Mouse (Mus musculus) heart, embryonic 10.5 days (tissue): ENCODE measurements around the gene Sh3bp1. TPM values are rescaled to one million over a fixed set of nuclear protein-coding genes. Genes with fewer than 3 reads are reported as not detected.
A peak's percentile ranks its signal among the peaks of the same experiment; 100 is the strongest.

Experiments used
- DNase-seq: peaks from one replicate; pipeline ENCODE4 v3.0.0-alpha.2; 2017; ENCODE audit warnings: low spot score
- H3K27ac ChIP-seq: fragments of 300-500 bp; sonication (generic); 2 replicates; pipeline ENCODE4 v1.5.1; 2016; ENCODE audit warnings: mild to moderate bottlenecking
- H3K27me3 ChIP-seq: fragments of 300-500 bp; sonication (generic); 2 replicates; pipeline ENCODE4 v1.6.1; 2016; ENCODE audit warnings: mild to moderate bottlenecking; ENCODE audit not compliant: poor library complexity, insufficient read depth, severe bottlenecking
- H3K36me3 ChIP-seq: fragments of 300-500 bp; sonication (generic); 2 replicates; pipeline ENCODE4 v1.6.1; 2016; ENCODE audit warnings: mild to moderate bottlenecking, moderate library complexity
- H3K4me1 ChIP-seq: fragments of 300-500 bp; sonication (generic); 2 replicates; pipeline ENCODE4 v1.6.1; 2016; ENCODE audit warnings: mild to moderate bottlenecking
- H3K4me3 ChIP-seq: fragments of 300-500 bp; sonication (generic); 2 replicates; pipeline ENCODE4 v1.5.1; 2016; ENCODE audit warnings: mild to moderate bottlenecking, moderate library complexity
- H3K9me3 ChIP-seq: fragments of 300-500 bp; sonication (generic); 2 replicates; pipeline ENCODE4 v1.6.1; 2016; ENCODE audit warnings: mild to moderate bottlenecking, moderate library complexity
- WGBS: fragments of 180-500 bp; shearing (Covaris S2); methylation state at CpG from one replicate; pipeline ENCODE4 v1.1.7; 2016; 5-methylcytosine and 5-hydroxymethylcytosine counted together
- polyA plus RNA-seq: library from polyadenylated mRNA; unstranded; fragments of >200 nt; fragmentation: Nextera tagmentation; extraction: Ambion mirVana; gene quantifications from 2 replicates; pipeline ENCODE4 v1.2.1, GENCODE M21; 2016

The Sh3bp1 gene
- polyA plus RNA-seq, 1 experiment from 2014 or later = 44.4 TPM

DNA sequence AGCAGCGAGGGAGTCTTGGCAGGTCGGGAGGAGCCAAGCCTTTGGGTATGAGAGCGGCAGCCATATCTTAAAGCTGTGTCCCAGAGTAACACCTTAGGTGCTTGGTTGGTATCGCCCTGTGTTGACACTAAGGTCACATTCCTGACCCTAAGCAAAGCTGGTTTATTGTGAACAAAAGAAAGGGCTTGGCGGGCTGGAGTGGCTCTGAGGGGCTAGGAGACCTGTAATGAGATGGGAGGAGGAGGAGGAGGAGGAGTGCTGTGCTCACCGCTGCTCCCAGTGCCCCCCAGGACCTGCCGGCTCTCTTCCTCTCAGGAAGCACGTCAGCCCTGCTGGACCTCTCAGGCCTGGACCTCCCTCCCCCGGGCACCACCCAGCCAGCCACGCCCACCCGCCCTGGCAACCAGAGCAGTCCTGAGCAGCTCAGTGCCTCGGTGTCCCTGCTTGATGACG, 10.1 kb upstream of the Sh3bp1 start:
- H3K36me3 ChIP-seq = peaks cover 93% of the 10 kb centered on the region

DNA sequence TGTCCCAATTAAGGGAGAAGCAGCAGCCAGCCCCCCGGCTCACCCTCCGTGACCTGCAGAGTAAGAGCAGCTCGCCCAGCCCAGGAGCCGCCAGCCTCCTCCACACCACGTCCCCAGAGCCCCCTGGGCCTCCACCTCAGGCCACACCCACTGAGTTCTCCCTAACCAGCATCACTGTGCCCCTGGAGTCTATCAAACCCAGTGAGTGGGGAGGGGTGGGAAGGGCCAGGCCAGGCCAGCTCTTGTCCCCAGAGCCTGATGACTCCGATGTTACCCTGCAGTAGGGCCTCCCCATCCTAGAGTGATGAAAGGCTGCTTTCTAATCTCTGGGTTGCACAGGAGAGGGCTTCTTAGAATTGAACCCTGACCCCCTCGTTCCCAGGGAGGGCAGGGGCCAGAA, 7.1 kb upstream of the Sh3bp1 start:
- peak overlapping the region; percentile 92 for H3K27ac ChIP-seq
- peak; percentile 95 for DNase-seq

More for the DNA sequence above, 10.1 kb upstream of the Sh3bp1 start:
- DNase-seq = no peak
- Histone ChIP-seq H3K4me1 (peaks cover 60% of the 10 kb centered on the region), H3K27ac (peak overlapping the region; percentile 73), H3K4me3 (peak overlapping the region; percentile 16; the same call in 1 of the 2 replicates), H3K27me3 (no peaks in the 10 kb centered on the region), H3K9me3 (no peaks in the 10 kb centered on the region)
- 35% methylated on average over 13 of the region's 13 CpGs for WGBS

DNA sequence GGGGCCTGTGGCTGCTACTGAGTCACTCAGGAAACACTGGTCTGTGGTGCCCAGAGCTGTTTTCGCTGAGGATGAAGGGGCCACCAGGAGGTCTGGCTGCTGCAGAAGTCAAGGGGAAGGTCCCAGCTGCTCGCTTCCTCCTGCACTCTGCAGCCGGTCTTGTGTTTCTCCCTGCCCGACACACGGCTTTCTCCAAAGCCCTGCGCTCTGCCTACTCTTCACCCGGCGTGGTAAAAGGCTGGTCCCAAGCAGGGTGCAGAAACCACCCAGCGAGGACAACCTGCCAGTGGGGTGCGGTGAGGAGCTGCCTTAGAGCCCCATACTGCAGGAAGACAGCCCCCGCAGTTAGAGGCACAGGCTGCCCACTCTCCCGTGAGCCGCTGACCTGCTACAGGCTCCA, 4.8 kb upstream of the Sh3bp1 start:
- H3K4me1 ChIP-seq = peaks cover 90% of the 10 kb centered on the region
- H3K27me3 ChIP-seq = no peaks in the 10 kb centered on the region
- H3K36me3 ChIP-seq = peaks cover 49% of the 10 kb centered on the region
- WGBS = 69% methylated on average over 13 of the region's 13 CpGs
- no peak for DNase-seq
- no peaks in the 10 kb centered on the region for H3K9me3 ChIP-seq
- peak overlapping the region; percentile 92 for H3K27ac ChIP-seq
- H3K4me3 ChIP-seq = peak overlapping the region; percentile 12; the same call in 1 of the 2 replicates

More for the DNA sequence above, 7.1 kb upstream of the Sh3bp1 start:
- Histone ChIP-seq H3K4me3 (peak overlapping the region; percentile 22), H3K9me3 (no peaks in the 10 kb centered on the region), H3K27me3 (no peaks in the 10 kb centered on the region), H3K4me1 (peaks cover 90% of the 10 kb centered on the region), H3K36me3 (peaks cover 72% of the 10 kb centered on the region)
- WGBS = 30% methylated on average over 7 of the region's 7 CpGs

DNA sequence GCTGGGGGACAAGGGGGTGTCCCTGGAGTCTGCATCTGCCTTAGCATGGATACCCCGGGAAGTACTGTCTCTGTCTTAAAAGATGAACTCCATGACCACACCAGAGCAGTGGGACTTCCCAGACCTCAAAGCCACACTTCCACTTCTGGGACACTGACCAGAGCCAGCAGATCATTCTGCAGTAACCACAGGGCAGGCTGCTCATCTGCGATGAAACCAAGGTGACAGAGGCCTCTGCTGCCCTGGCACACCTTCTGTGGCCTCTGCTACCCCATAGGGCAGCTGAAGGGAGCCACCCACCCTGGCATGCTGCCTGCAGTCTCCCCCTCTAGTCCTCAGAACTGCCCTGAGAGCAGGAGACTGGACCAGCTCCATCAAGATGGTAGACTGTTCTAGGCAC, 3.8 kb upstream of the Sh3bp1 start:
- Histone ChIP-seq H3K27me3 (no peaks in the 10 kb centered on the region), H3K4me3 (no peak overlapping the region), H3K36me3 (peaks cover 42% of the 10 kb centered on the region), H3K27ac (peak overlapping the region; percentile 92), H3K9me3 (no peaks in the 10 kb centered on the region), H3K4me1 (peaks cover 93% of the 10 kb centered on the region)
- 75% methylated on average over 2 of the region's 2 CpGs for WGBS
- DNase-seq = no peak

DNA sequence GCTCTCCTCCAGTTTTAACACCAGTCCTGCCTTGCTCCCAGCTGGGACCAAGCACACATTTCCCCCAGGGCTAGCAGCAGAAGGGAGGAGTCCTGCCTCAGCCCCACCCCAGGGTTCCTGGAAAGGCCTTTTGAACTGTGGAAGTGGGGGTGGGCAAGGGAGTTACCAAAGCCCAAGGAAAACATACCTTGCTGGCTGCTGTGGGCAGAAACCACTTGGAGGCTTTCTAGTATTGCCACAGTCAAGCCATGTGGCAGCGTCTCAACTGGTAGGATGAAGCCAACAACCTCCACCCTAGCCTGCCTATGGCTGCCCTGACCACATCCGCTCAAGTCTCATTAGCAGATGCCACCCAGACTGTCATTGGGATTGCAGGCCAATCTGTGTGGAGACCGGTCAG, 3.4 kb upstream of the Sh3bp1 start:
- H3K27ac ChIP-seq = peak overlapping the region; percentile 92
- peaks cover 93% of the 10 kb centered on the region for H3K4me1 ChIP-seq
- no peaks in the 10 kb centered on the region for H3K9me3 ChIP-seq
- H3K27me3 ChIP-seq = no peaks in the 10 kb centered on the region
- DNase-seq = peak; percentile 90
- peaks cover 38% of the 10 kb centered on the region for H3K36me3 ChIP-seq
- 76% methylated on average over 3 of the region's 3 CpGs for WGBS
- no peak overlapping the region for H3K4me3 ChIP-seq

DNA sequence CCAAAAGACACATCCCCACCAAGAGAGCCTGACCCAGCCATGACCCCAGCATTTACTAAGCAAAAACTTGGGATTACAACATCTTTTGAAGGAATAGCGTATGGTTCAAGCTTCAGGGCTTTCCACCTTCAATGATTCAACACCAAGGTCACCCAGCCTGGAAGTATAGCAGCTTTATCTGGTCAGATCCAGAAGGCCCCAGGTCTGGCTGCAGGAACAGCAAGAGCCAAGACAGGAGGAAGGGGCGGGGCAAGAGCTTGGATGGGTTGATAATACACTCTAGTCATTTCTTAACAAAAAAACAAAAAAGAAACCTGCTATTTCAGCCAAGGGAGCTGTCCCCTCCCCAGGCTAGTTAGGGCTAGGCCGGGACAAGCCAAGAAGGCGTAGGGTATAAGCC, 2.1 kb upstream of the Sh3bp1 start:
- Histone ChIP-seq H3K4me1 (peaks cover 91% of the 10 kb centered on the region), H3K27me3 (no peaks in the 10 kb centered on the region), H3K4me3 (no peak overlapping the region), H3K36me3 (peaks cover 35% of the 10 kb centered on the region), H3K27ac (peak overlapping the region; percentile 92), H3K9me3 (no peaks in the 10 kb centered on the region)
- WGBS = 74% methylated on average over 4 of the region's 4 CpGs
- DNase-seq = no peak

DNA sequence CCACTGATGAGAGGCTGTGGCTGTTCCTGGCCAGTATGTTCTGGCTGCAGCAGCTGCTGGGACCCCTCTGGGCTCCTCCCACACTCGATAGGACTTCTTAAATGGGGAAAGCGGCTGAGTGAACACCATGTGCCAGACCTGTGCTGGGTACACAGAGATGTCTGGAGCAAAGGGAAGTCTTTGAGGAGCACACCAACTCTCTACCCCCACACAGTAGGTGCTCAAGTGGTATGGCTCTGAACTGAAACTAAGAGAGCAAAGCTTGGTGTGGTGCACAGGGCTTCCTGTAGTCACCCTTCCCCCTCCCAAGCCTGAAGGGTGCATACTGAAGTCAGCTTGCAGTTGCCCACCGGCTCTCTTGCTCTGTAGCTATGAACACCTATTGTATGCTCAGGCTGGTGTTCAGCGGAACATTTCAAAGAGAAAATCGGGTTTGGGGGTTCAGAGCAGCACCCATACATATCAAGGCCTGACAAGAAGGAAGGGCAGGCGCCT, 1.0 kb upstream of the Sh3bp1 start:
- Histone ChIP-seq H3K36me3 (peaks cover 34% of the 10 kb centered on the region), H3K9me3 (no peaks in the 10 kb centered on the region), H3K4me3 (peak overlapping the region; percentile 83), H3K27ac (peak overlapping the region; percentile 92), H3K27me3 (no peaks in the 10 kb centered on the region), H3K4me1 (peaks cover 84% of the 10 kb centered on the region)
- no peak for DNase-seq
- WGBS = 36% methylated on average over 6 of the region's 6 CpGs

DNA sequence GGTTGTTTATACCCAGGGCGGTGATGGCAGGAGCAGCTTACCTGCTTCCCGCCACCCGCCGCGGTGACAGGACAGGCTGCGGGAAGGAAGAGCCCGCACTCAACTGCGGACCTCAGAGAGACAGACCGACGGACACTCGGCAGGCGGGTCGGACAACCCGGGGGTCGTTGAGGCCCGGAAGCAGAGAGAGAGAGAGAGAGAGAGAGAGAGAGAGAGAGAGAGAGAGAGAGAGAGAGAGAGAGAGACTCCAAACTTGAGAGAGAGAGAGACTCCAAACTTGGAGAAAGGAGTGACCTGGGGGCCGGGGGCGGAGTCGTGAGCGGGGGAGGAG, 194 bp upstream of the Sh3bp1 start, which contains the start of gene Gm49510:
Gene Gm49510, plus strand, starts transcription at position 259 of the 331 bp plus-strand sequence.
- Histone ChIP-seq H3K4me1 (peaks cover 76% of the 10 kb centered on the region), H3K9me3 (no peaks in the 10 kb centered on the region), H3K27me3 (no peaks in the 10 kb centered on the region), H3K36me3 (peaks cover 35% of the 10 kb centered on the region), H3K27ac (peak within 1 kb of the TSS; percentile 92), H3K4me3 (peak within 1 kb of the TSS; percentile 83)
- no peak for DNase-seq
- 1% methylated on average over 20 of the region's 20 CpGs for WGBS

DNA sequence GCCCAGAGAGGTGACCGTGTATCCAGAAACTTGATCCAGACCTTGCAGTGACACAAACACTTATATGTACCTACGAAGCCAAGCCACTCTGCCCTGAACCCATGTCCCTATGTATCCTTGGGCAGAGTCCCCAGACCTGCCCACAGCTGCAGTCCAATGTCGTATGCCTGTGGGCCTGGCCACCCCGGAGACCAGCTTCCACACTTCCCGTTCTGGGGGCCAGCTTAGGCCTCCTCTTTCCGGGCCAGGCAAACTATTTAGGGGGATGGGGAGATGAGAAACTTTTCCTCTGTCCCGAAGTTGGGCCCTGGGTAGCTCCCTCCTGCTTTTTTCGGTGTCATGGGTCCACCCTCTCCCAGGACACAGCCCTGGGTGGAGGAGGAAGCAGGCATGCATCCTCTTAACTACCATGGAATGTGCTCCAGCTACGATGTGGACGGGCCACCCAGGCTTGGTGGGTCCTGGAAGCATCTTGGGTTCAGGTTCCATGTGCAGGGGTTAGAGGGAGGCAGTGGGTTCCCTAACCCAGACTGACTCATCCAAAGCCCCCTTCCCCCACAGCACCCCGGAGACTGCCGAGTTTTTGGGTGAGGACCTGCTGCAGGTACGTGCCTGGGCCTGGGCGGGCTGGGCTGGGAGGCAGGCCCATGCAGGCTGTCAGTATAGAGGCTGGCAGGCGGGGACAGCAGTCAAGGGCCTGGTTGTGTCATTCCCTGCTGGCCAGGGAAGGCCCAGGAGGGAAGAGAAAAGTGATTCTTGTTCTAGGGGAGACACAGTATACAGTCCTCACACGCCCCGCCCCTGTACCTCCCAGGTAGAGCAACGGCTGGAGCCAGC, 1.2 kb downstream of the Sh3bp1 start:
- Histone ChIP-seq H3K36me3 (peaks cover 46% of the 10 kb centered on the region), H3K9me3 (no peaks in the 10 kb centered on the region), H3K4me1 (peaks cover 62% of the 10 kb centered on the region), H3K27me3 (no peaks in the 10 kb centered on the region), H3K4me3 (peak overlapping the region; percentile 83), H3K27ac (peak overlapping the region; percentile 92)
- DNase-seq = no peak
- 17% methylated on average over 18 of the region's 18 CpGs for WGBS

DNA sequence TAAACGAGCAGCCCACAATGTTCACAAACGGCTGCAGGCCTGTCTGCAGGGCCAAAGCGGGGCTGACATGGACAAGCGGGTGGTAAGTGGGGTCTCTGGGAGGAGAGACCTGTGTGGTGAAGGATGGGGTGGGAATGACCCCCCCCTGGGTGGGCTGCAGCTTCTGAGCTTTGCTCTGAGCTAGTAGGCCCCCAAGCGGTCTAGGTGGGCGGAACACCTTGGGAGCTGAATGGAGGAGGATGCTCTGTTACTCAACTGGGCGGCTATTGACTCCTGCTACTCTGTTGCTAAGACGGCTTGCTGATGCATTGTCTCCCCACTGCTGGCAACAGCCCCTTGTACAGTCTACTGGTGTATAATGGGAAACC, 1.8 kb downstream of the Sh3bp1 start:
- peak overlapping the region; percentile 83 for H3K4me3 ChIP-seq
- H3K36me3 ChIP-seq = peaks cover 49% of the 10 kb centered on the region
- DNase-seq = no peak
- no peaks in the 10 kb centered on the region for H3K27me3 ChIP-seq
- peaks cover 56% of the 10 kb centered on the region for H3K4me1 ChIP-seq
- WGBS = 54% methylated on average over 8 of the region's 8 CpGs
- peak overlapping the region; percentile 92 for H3K27ac ChIP-seq
- H3K9me3 ChIP-seq = no peaks in the 10 kb centered on the region

DNA sequence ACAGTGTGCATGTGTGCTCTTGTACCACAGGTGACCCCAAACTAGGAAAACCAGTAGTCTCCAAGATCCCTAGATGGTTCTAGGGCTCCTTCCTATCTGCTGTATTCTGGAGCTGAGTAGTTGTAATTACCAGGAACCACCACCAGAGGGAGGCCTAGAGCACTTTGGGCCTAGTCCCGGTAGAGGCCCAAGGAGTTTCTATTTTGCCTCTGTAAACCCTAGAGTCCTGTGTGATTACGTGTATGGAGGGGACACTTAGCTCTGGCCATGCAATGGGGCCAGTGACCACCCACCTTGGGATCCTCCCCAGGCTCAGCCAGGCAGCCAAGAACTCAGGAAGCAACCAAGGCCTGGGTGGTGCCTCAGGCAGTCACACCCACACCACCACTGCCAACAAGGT, 3.7 kb downstream of the Sh3bp1 start:
- Histone ChIP-seq H3K36me3 (peaks cover 67% of the 10 kb centered on the region), H3K4me3 (no peak overlapping the region)

DNA sequence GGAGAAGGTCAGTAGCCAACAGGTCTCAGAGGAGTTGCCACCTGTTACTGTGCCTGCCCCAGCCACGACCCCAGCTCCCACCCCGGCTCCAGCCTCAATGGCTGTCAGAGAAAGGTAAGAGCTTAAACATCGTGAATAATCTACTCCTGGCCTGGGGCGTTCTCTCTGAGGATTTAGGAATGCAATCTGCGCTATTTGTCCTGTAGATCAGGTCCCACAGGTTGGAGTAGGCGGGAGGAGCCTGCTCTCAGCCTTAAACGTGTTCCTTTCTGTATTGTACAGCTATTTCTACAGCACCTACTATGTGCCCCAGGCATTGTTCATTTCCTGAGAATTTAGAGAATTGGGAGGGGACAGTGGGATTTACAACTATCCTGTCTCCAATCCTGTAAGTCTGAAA, 8.8 kb downstream of the Sh3bp1 start:
- Histone ChIP-seq H3K36me3 (peaks cover 91% of the 10 kb centered on the region), H3K4me1 (peaks cover 7% of the 10 kb centered on the region; the same call in 1 of the 2 replicates), H3K4me3 (no peak overlapping the region), H3K9me3 (no peaks in the 10 kb centered on the region), H3K27me3 (no peaks in the 10 kb centered on the region), H3K27ac (no peak overlapping the region)
- 85% methylated on average over 7 of the region's 7 CpGs for WGBS
- no peak for DNase-seq

More for the DNA sequence above, 3.7 kb downstream of the Sh3bp1 start:
- no peaks in the 10 kb centered on the region for H3K27me3 ChIP-seq
- no peak for DNase-seq
- peaks cover 37% of the 10 kb centered on the region for H3K4me1 ChIP-seq
- no peaks in the 10 kb centered on the region for H3K9me3 ChIP-seq
- WGBS = 10% methylated on average over 2 of the region's 2 CpGs
- no peak overlapping the region for H3K27ac ChIP-seq

DNA sequence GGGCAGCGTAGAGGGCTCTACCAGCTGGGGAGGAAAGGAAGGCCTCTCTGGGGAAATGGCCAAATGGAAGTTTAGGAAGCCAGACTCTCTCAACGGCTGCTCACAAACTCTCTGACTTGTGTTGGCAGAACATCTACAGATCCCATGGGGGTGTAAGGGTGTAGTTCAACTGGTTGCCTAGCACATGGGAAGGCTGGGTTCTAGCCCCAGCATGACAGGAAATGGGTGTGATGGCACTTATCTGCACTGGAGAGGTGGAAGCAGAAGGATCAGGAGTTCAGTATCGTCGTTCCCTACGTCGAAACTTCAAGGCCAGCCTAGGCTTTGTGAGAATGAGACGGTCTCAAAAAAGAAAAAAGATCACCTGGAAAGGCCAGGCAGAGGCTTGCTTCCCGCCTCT, 9.4 kb downstream of the Sh3bp1 start:
- H3K9me3 ChIP-seq = no peaks in the 10 kb centered on the region
- no peak overlapping the region for H3K27ac ChIP-seq
- peaks cover 9% of the 10 kb centered on the region for H3K4me1 ChIP-seq
- H3K27me3 ChIP-seq = no peaks in the 10 kb centered on the region
- H3K4me3 ChIP-seq = no peak overlapping the region
- no peak for DNase-seq
- WGBS = 82% methylated on average over 8 of the region's 8 CpGs
- H3K36me3 ChIP-seq = peaks cover 85% of the 10 kb centered on the region
